Mouse (Mus musculus): ENCODE measurements at regions not wholly inside any gene's neighbourhood (a gene's known extent, or its start where the extent isn't known, plus 50 kb on each side); places are given as distances from the start of the nearest gene placed in this dataset.

DNA sequence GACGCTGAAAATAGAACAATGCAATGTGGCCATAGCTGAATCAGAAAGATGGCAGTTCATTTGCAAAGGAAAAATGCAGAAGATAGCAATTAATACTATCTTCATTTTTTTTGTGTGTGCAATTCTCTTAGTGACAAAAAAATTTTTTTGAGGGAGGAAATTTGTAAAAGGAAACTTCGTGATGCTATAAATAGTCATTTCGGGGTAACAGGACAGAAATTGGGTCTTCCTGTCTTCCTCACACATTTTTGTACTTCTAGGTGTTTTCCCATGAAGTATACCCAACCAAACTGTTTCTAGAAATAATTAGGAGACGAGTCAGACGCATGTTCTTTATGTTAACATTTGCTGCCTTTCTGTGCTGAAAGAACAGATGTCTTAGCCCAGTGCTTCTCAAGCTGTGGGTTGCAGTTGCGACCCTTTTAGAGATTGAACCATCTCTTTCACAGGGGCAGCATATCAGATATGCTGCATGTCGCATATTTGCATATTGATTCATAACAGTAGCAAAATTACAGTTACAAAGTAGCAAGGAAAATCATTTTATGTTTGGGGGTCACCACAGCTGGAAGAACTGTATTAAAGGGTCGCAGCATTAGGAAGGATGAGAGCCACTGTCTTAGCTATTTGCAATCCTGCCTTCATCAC is 172.2 kb upstream of the Tank start:
- Histone ChIP-seq H3K27ac (no peak overlapping the region), H3K27me3 (ENCODE audit: insufficient read depth, poor library complexity, severe bottlenecking) (no peaks in the 10 kb centered on the region), H3K4me1 (peaks cover 23% of the 10 kb centered on the region), H3K36me3 (no peaks in the 10 kb centered on the region), H3K9me3 (no peaks in the 10 kb centered on the region), H3K4me3 (no peak overlapping the region)
- DNase-seq (ENCODE audit: low spot score) = no peak
- WGBS = 86% methylated on average over 8 of the region's 8 CpGs

DNA sequence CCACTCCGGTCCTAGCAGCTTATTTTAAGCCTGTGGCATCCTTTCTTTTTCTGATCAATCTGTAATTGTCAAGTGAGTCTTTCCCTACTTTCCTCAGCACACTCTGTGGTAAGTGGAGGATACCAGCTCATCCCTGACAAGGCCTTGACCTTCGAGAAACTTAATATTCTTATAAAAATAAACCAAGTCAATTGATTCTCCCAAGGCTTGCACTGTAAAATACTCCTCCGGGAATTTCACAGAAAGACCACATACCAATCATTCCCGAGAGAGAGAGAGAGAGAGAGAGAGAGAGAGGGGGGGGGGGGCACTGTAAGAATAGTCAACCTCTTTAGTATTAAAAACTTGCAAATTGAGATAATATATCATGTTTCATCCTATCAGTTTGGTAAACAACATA is 173.1 kb upstream of the Tank start:
- Histone ChIP-seq H3K4me3 (no peak overlapping the region), H3K36me3 (no peaks in the 10 kb centered on the region), H3K27me3 (ENCODE audit: insufficient read depth, poor library complexity, severe bottlenecking) (no peaks in the 10 kb centered on the region), H3K4me1 (peaks cover 29% of the 10 kb centered on the region), H3K9me3 (no peaks in the 10 kb centered on the region), H3K27ac (no peak overlapping the region)
- no peak for DNase-seq (ENCODE audit: low spot score)
- 36% methylated on average over 4 of the region's 4 CpGs for WGBS

DNA sequence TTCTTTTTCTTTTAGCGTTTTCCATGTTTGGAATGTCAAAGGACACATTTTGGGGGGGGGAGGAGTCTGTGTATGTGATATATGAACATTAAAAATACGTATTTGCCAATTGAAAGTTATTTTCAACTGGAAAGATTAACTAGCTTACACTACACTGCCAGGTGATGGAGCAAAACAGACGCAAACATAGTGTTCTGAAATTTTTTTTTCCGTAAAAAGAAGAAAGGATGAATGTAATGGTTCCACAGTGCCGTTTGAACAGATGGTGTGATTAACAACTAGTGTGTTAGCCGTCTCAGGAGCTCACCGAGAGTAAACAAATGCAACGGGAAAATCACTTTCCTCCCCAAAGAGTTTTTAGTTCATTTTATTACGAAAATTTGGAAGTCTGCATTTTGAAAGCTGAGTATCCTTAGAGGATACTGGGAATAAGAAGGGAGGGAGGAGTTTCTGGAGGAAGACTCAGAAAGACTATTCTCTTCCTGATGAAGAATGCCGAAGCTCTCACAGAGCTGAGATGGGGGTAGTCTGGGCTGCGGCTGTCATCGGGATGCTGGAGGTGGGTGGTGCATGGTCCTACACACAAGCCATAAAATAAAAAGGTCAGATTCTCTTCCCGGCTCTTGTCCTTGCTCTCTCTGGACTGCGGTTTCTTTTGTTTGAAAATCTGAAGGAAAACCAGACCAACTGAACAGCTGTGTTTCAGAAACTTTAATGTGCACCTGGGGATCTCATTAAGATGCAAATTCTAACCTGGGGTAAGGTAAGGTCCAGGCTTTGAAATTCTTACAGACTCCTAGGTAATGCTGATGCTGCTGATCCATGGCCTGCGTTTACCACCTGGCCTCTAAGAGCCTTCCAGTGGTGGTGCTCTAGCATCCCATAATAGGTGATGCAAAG is 175.5 kb upstream of the Tank start:
- H3K4me3 ChIP-seq = peak overlapping the region; percentile 56
- H3K9me3 ChIP-seq = no peaks in the 10 kb centered on the region
- DNase-seq (ENCODE audit: low spot score) = no peak
- H3K4me1 ChIP-seq = peaks cover 29% of the 10 kb centered on the region
- 6% methylated on average over 15 of the region's 15 CpGs for WGBS
- no peaks in the 10 kb centered on the region for H3K27me3 ChIP-seq (ENCODE audit: insufficient read depth, poor library complexity, severe bottlenecking)
- peak overlapping the region; percentile 81 for H3K27ac ChIP-seq
- no peaks in the 10 kb centered on the region for H3K36me3 ChIP-seq

DNA sequence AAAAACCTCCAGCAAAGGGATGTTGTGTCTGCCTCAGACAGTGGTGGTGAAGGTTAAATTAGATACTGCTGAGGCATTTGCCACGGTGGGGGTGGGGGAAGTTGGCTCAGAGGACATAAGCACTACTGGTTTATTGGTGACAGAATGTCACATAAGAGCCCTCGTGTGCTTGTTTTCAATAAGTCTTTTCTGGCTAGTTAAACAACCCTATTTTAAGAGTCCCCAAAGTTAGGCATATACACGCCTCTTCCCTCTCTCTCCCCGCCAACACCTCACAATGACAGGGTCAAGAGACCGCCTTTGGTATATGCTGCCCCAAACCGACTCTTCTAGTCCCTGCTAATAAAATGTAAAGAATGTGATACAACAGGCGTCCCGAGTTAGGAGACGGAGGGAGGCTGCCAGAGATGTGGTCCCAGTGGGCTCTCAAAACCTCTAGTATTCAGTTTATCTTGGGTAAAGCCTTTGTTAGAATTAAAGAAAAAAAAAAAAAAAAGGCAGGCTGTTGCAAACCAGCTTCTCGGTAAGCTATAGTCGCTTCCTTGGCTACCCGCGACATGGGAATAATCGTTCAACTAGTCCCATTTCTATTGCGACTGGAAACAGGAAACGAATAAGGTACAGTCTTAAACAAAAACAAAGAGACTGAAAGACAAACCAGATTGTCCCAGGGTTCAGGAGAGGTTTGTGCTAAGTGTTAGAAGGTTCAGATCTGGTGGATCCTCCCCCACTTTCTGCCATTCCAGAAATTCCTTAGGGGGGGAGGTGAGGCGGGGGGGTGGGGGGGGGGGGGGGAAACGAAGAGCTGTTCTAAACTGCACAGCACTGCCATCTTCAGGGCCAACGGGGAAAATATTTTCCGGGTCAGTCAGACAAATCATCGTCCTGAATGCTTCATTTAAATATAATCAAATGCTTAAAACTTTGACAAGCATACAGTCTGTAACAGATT is 176.5 kb upstream of the Tank start:
- H3K27me3 ChIP-seq (ENCODE audit: insufficient read depth, poor library complexity, severe bottlenecking) = no peaks in the 10 kb centered on the region
- under 1% methylated on average over 20 of the region's 21 CpGs for WGBS
- peaks cover 31% of the 10 kb centered on the region for H3K4me1 ChIP-seq
- H3K36me3 ChIP-seq = no peaks in the 10 kb centered on the region
- H3K4me3 ChIP-seq = peak overlapping the region; percentile 56
- H3K9me3 ChIP-seq = no peaks in the 10 kb centered on the region
- H3K27ac ChIP-seq = peak overlapping the region; percentile 81
- DNase-seq (ENCODE audit: low spot score) = peak; percentile 77

DNA sequence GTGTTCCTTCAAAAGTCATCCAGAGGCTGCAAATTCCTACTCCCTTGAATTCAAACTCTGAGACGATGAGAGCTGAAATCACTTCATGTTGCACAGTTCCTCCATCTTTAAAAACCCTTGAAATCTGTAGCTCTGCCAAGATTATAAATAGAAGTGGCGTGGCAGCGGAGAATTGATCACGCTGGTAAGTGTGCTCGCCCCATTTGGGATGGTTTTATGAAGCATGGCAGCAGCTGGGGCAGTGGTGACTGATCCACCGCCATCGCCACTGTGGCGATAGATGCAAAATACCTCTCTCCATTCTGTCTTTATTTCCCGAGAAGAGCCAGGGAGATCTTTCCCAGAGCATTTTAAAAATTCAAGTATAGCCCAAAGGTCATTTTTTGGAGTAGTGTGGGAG is 179.8 kb upstream of the Tank start:
- no peak overlapping the region for H3K4me3 ChIP-seq
- H3K9me3 ChIP-seq = no peaks in the 10 kb centered on the region
- 80% methylated on average over 9 of the region's 9 CpGs for WGBS
- H3K36me3 ChIP-seq = no peaks in the 10 kb centered on the region
- DNase-seq (ENCODE audit: low spot score) = no peak
- H3K27me3 ChIP-seq (ENCODE audit: insufficient read depth, poor library complexity, severe bottlenecking) = no peaks in the 10 kb centered on the region
- no peak overlapping the region for H3K27ac ChIP-seq
- peaks cover 21% of the 10 kb centered on the region for H3K4me1 ChIP-seq

DNA sequence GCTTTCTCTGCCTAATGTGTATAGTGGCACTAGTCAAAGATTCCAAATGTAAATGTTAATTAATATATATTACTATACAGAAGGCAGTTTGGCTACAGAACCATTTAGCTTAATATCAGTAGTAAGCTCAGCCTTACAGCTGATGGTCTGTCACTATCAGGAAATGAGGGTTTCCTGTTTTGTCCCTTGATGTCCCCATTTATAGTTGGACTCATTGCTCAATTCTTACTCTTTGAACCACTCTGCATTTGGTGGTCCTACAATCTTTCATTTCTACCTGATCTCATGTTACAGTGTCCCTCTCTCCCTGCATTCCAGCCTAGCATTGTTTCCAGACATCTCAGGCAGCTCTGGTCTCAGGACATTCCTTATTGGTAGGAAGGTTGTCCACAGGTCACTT is 188.8 kb upstream of the Tank start:
- no peak overlapping the region for H3K27ac ChIP-seq
- H3K4me3 ChIP-seq = no peak overlapping the region
- DNase-seq (ENCODE audit: low spot score) = no peak
- no peaks in the 10 kb centered on the region for H3K36me3 ChIP-seq
- no peaks in the 10 kb centered on the region for H3K27me3 ChIP-seq (ENCODE audit: insufficient read depth, poor library complexity, severe bottlenecking)
- peaks cover 9% of the 10 kb centered on the region for H3K4me1 ChIP-seq
- H3K9me3 ChIP-seq = no peaks in the 10 kb centered on the region

DNA sequence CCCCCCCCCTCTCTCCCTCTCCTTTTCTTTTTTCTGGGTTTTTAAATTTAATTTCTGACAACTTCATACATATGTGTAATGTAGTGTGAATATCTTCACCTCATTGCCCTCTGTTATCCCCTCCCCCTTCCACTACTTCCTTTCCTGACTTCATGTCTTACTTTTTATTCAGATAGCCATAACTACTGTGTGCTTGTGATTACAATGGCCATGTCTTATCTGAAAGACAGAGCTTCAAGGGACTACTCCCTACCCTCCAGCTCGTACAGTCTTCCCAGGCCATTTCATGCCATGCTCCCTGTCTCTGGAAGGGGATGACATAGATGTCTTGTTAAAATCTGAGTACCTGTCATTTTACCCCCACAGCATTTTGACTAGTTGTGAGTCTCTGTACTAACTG is 189.2 kb upstream of the Tank start:
- Histone ChIP-seq H3K4me1 (peaks cover 10% of the 10 kb centered on the region), H3K27ac (no peak overlapping the region), H3K36me3 (no peaks in the 10 kb centered on the region), H3K9me3 (no peaks in the 10 kb centered on the region), H3K4me3 (no peak overlapping the region), H3K27me3 (ENCODE audit: insufficient read depth, poor library complexity, severe bottlenecking) (no peaks in the 10 kb centered on the region)
- DNase-seq (ENCODE audit: low spot score) = no peak
- WGBS = 28% methylated on average over 1 of the region's 1 CpGs

DNA sequence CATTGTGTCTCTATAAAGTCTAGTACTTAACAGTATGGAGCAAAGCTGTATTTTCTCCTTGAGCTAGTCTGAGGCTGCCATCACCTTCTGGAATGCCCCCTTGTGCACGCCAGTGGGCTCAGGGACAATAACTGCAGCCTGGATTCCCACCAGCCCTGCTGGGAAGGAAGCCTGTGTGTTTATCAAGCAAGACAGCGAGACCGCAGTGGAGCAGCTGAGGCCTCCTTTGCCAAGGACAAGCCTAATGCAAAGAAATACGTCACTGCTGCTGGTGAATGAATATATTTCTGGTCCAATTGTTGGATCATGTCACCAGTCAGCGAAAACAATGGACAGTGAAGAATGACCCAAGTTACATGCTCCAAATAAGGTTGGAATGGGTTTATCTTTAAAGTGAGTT is 190.8 kb upstream of the Tank start:
- Histone ChIP-seq H3K4me3 (no peak overlapping the region), H3K27me3 (ENCODE audit: insufficient read depth, poor library complexity, severe bottlenecking) (no peaks in the 10 kb centered on the region), H3K4me1 (peaks cover 10% of the 10 kb centered on the region), H3K27ac (peak overlapping the region; percentile 49), H3K9me3 (no peaks in the 10 kb centered on the region), H3K36me3 (no peaks in the 10 kb centered on the region)
- DNase-seq (ENCODE audit: low spot score) = no peak
- WGBS = 48% methylated on average over 5 of the region's 5 CpGs

DNA sequence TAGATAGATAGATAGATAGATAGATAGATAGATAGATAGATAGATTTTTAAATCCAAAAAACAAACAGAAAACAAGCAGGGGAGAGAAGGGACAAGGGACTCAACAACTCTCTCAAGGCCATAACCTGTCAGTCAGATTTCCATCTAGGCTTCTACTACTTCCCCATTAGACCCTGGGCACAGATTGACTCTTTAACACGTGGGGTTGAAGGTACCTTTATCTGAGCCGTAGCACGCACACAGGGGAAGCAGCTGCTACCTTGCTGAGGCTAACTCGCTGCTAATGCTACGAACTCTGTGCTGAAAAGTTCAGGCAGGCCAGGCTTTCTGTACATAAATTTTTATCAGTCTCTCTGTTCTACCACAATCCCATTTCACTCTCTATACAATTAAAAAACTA is 191.4 kb upstream of the Tank start:
- Histone ChIP-seq H3K4me3 (no peak overlapping the region), H3K9me3 (no peaks in the 10 kb centered on the region), H3K4me1 (peaks cover 10% of the 10 kb centered on the region), H3K27ac (no peak overlapping the region), H3K36me3 (no peaks in the 10 kb centered on the region), H3K27me3 (ENCODE audit: insufficient read depth, poor library complexity, severe bottlenecking) (no peaks in the 10 kb centered on the region)
- DNase-seq (ENCODE audit: low spot score) = no peak
- WGBS = 67% methylated on average over 5 of the region's 5 CpGs

DNA sequence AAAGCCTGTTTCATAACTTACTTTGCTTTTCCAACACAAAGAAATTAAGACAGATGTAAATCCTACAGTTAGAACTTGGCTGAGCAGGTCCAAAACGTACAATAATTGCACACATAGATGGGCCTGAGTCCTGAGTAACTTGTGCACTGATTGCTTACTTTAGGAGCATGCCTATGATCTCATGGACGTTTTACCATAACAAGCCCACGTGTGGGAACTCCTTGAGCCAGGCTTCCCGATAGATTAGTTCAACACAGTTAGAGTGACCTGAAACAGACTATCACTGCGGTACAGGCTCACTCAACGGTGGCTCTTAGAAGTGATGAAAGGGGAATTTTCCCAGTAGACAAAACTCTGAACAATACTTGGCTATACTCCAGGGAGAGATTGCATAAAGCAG is 193.9 kb upstream of the Tank start:
- WGBS = 35% methylated on average over 6 of the region's 6 CpGs
- DNase-seq (ENCODE audit: low spot score) = no peak
- Histone ChIP-seq H3K4me3 (no peak overlapping the region), H3K4me1 (peaks cover 10% of the 10 kb centered on the region), H3K27me3 (ENCODE audit: insufficient read depth, poor library complexity, severe bottlenecking) (no peaks in the 10 kb centered on the region), H3K27ac (no peak overlapping the region), H3K36me3 (no peaks in the 10 kb centered on the region), H3K9me3 (no peaks in the 10 kb centered on the region)

DNA sequence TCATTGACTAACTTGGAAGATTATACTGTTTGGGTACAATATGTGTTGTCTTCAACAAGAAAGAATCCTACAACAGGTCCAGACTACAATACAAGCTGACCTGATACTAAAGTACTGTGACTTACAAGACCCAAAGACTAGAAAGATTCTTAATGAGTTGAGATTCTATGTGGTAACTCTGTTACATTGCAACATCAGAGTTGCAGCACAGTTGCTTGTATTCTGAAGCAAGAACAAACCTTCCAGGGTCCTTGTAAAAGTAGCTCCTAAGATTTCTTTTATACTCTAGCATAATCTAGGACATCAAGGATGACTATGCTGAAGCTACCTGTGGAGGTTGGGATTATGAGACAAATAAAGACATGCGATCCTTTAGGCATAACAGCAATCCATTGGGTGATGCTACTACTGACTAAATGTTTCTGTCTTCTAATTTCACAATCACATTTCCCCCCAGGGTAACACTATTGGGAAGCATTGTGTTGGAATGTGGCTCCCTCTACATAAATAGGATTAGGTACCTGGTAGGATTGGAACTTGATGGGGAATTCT is 194.6 kb upstream of the Tank start:
- Histone ChIP-seq H3K4me3 (no peak overlapping the region), H3K9me3 (no peaks in the 10 kb centered on the region), H3K4me1 (peaks cover 10% of the 10 kb centered on the region), H3K36me3 (no peaks in the 10 kb centered on the region), H3K27me3 (ENCODE audit: insufficient read depth, poor library complexity, severe bottlenecking) (no peaks in the 10 kb centered on the region), H3K27ac (no peak overlapping the region)
- WGBS = 94% methylated on average over 1 of the region's 1 CpGs
- no peak for DNase-seq (ENCODE audit: low spot score)

DNA sequence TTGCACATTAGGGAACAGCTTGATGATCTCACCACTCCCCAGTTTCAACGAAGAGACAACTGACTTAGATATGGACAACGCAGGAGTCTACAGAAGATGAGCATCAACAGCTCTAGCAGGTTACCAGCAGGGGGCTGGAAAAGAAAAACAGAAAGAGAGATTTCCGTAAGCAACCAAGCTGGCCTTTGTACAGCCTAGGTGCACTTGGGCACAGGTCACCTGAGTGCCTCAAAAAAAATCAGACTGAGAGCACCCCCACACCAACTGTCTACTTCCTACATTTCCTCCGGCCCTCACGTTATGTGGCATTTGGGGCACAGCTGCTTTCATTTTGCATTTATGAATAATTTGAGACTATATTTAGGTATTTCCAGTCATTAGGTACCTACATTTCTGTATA is 199.3 kb upstream of the Tank start:
- no peaks in the 10 kb centered on the region for H3K4me1 ChIP-seq
- H3K36me3 ChIP-seq = no peaks in the 10 kb centered on the region
- H3K27ac ChIP-seq = no peak overlapping the region
- no peaks in the 10 kb centered on the region for H3K9me3 ChIP-seq
- no peak for DNase-seq (ENCODE audit: low spot score)
- no peak overlapping the region for H3K4me3 ChIP-seq
- H3K27me3 ChIP-seq (ENCODE audit: insufficient read depth, poor library complexity, severe bottlenecking) = no peaks in the 10 kb centered on the region
- 67% methylated on average over 5 of the region's 5 CpGs for WGBS
